8 mouse cellular contexts compared by ENCODE assay signal in genomic region chr5:129500722-129501634, GRCm38 (mm10). TPM values are rescaled to one million over a fixed set of nuclear protein-coding genes. Genes with fewer than 3 reads are reported as not detected.
DNase-seq lines count a peak whose midpoint lies in the region; ATAC-seq lines count a peak whose summit lies in the region.

TSS of gene Sfswap (plus strand) at chr5:129501221.

- H3K9ac ChIP-seq in hindbrain, embryonic 12.5 days: peak within 1 kb of the TSS; percentile 94

- H3K27ac ChIP-seq in hindbrain, embryonic 12.5 days: peak within 1 kb of the TSS; percentile 77

- H3K4me3 ChIP-seq in hindbrain, embryonic 12.5 days: peak within 1 kb of the TSS; percentile 98

- H3K4me2 ChIP-seq in hindbrain, embryonic 12.5 days (replicated peaks): peak within 1 kb of the TSS; percentile 98

- DNase-seq in MN1 (ENCODE audit: low spot score): peak; percentile 89
- DNase-seq in cerebellum, adult 9-10 months: peak; percentile 88
- DNase-seq in frontal cortex, postnatal 10 days (ENCODE audit: low spot score in 2 of 2): peak; percentile 58 to 77
- DNase-seq in layer of hippocampus, postnatal 14 days (ENCODE audit: low spot score in 2 of 2): peak; percentile 90 to 92
- DNase-seq in lung, postnatal 14 days: peak; percentile 83
- DNase-seq in retina, adult 2 months (ENCODE audit: low read depth, low spot score): peak; percentile 86
- peak; percentile 72 to 79 for DNase-seq in thymus, postnatal 36 days

- H3K4me1 ChIP-seq in hindbrain, embryonic 12.5 days: peaks cover 18% of the 10 kb centered on the region

- H3K9me3 ChIP-seq in hindbrain, embryonic 12.5 days (replicated peaks): no peaks in the 10 kb centered on the region

- H3K27me3 ChIP-seq in hindbrain, embryonic 12.5 days: no peaks in the 10 kb centered on the region

- H3K36me3 ChIP-seq in hindbrain, embryonic 12.5 days: peaks cover 17% of the 10 kb centered on the region

- under 1% methylated on average over 65 of the region's 66 CpGs for WGBS in hindbrain, embryonic 12.5 days

- ATAC-seq in hindbrain, embryonic 12.5 days (ENCODE audit: low FRiP score): peak; percentile 60

RNA-seq across cellular contexts. Expression of gene Sfswap, which starts in this region (rescaled TPM):
- polyA plus RNA-seq in hindbrain, embryonic 12.5 days (2016; fragmentation: Nextera tagmentation; extraction: Ambion mirVana): 60.7 and 70.4 TPM in 2 replicates
- 100 to 1,000 TPM; 118 to 125 TPM for total RNA-seq in layer of hippocampus, postnatal 14 days (2021)

Comparison
In these comparisons a context has a peak if more than half of its experiments do, and no peak if none do; other contexts are left out.
1. Peak in every context shown above with its lines: DNase-seq, ATAC-seq, H3K4me3 ChIP-seq and H3K27ac ChIP-seq.